Mouse (Mus musculus): ENCODE data around the gene Prrc2b. TPM values are rescaled to one million over a fixed set of nuclear protein-coding genes. Genes with fewer than 3 reads are reported as not detected.

The Prrc2b gene
- 49.5 and 51.7 TPM in 2 replicates for polyA plus RNA-seq (2015; fragmentation: Nextera tagmentation; extraction: Ambion mirVana)

DNA sequence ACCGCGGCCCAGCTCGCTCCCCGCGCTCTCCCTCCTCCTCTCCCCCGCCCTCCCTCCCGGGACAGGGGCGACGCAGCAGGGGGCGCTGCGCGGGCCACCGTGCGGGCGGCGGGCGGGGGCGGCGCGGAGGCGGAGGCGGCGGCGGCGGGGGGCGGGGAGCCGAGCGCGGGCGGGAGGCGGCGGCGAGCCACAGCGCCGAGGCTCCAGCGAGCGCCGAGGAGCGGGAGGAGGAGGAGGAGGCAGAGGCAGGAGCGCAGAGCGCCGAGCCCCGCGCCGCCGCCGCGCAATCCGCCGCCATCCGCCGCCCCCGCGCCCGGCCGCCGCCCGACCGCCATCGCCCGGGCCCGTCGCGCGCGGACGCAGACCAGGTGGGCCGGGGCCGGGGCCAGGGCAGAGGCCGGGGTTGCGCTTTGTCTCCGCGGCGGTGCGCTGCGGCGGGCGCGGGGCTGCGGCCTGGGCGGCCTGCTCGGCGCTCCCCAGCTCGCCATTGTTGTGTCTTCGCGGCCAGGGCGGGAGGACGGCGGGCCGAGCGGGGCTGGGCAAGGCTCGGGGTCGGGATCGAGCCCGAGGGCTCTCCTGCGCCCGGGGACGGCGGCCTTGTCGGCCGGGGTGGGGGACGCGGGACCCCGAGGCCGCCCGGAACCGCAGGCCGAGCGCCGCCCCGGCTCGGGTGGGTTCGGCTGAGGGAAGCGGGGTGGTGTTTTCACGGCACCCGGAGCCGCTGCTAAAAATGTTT, at the start of gene Prrc2b:
Prrc2b (plus strand) TSS at position 159 of the 736 bp plus-strand sequence.
- Histone ChIP-seq H3K9ac (peak within 1 kb of the TSS; percentile 88), H3K4me1 (peaks cover 46% of the 10 kb centered on the region), H3K27me3 (no peaks in the 10 kb centered on the region), H3K27ac (peak within 1 kb of the TSS; percentile 98), H3K9me3 (no peaks in the 10 kb centered on the region), H3K4me3 (peak within 1 kb of the TSS; percentile 81), H3K36me3 (no peaks in the 10 kb centered on the region), H3K4me2 (peak within 1 kb of the TSS; percentile 89)
- under 1% methylated on average over 87 of the region's 117 CpGs for WGBS
- ATAC-seq (ENCODE audit: borderline replicate concordance, extremely low read depth, low FRiP score, low TSS enrichment): peak; percentile 75

DNA sequence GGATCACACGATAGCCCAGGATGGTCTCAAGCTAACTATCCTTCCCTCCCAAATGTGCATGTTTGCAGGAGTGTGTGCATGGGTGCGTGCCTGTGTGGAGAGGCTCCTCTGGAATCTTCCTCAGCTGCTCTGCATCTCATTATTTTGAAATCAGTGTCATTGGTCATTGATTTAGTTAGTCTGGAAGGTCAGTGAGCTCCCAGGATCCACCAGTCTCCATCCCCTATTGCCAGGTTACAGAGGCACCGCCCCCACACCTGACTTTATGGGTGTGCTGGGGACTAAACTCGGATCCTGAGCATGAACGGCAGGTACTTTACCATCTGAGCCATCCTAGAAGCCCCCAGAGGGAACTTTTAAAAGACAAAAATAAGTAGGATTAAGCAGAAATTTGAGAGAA, 47.9 kb upstream of the Prrc2b start:
- Histone ChIP-seq H3K4me1 (no peaks in the 10 kb centered on the region), H3K9me3 (no peaks in the 10 kb centered on the region), H3K36me3 (no peaks in the 10 kb centered on the region), H3K4me3 (no peak overlapping the region), H3K27me3 (no peaks in the 10 kb centered on the region), H3K27ac (no peak overlapping the region), H3K4me2 (no peak overlapping the region), H3K9ac (no peak overlapping the region)
- WGBS: 52% methylated on average over 5 of the region's 5 CpGs
- ATAC-seq (ENCODE audit: borderline replicate concordance, extremely low read depth, low FRiP score, low TSS enrichment): no peak

DNA sequence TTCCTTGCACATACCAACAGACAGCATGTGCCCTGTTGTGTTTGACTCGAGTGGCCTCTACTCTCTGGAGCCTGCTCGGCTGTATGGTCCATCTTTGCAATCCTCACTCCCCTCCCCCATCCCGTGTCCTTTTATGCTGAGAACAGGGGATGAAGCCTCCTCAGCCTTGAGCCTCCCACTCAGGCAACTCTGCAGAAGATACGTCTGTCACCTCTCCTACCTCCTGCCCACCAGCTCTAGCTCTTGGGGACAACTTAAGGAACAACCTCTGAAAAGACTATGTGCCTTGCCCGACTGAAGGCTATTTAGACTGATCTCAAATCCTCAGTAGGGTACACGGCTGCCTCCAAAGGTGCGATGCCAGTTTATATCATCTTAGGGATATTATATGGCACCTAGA, 47.3 kb upstream of the Prrc2b start:
- no peaks in the 10 kb centered on the region for H3K36me3 ChIP-seq
- H3K9ac ChIP-seq: no peak overlapping the region
- no peaks in the 10 kb centered on the region for H3K27me3 ChIP-seq
- no peak overlapping the region for H3K27ac ChIP-seq
- no peak for ATAC-seq (ENCODE audit: borderline replicate concordance, extremely low read depth, low FRiP score, low TSS enrichment)
- no peak overlapping the region for H3K4me2 ChIP-seq
- H3K9me3 ChIP-seq: no peaks in the 10 kb centered on the region
- 63% methylated on average over 7 of the region's 7 CpGs for WGBS
- H3K4me1 ChIP-seq: no peaks in the 10 kb centered on the region
- H3K4me3 ChIP-seq: no peak overlapping the region

DNA sequence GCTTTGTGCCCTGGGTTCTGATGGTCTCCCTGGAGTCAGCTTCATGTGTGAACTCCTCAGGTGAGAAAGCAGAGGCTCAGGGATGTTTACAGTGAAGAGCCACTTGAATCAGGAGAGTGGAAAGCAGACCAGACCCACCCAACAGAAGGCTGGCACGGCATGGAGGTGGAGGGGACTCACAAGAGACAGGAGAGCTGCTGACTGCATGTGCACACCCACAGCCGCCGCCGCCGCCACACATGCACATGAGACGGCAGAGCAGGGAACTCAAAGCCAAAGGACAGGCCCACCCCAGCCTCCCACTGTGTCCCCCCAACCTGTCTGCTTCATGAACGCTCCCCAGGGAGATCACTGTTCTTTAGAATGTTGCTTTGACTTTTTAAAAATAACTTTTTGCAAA, 46.8 kb upstream of the Prrc2b start:
- WGBS: 78% methylated on average over 7 of the region's 7 CpGs
- Histone ChIP-seq H3K4me2 (no peak overlapping the region), H3K9me3 (no peaks in the 10 kb centered on the region), H3K4me1 (no peaks in the 10 kb centered on the region), H3K9ac (no peak overlapping the region), H3K27ac (no peak overlapping the region), H3K36me3 (no peaks in the 10 kb centered on the region), H3K4me3 (no peak overlapping the region), H3K27me3 (no peaks in the 10 kb centered on the region)
- no peak for ATAC-seq (ENCODE audit: borderline replicate concordance, extremely low read depth, low FRiP score, low TSS enrichment)

DNA sequence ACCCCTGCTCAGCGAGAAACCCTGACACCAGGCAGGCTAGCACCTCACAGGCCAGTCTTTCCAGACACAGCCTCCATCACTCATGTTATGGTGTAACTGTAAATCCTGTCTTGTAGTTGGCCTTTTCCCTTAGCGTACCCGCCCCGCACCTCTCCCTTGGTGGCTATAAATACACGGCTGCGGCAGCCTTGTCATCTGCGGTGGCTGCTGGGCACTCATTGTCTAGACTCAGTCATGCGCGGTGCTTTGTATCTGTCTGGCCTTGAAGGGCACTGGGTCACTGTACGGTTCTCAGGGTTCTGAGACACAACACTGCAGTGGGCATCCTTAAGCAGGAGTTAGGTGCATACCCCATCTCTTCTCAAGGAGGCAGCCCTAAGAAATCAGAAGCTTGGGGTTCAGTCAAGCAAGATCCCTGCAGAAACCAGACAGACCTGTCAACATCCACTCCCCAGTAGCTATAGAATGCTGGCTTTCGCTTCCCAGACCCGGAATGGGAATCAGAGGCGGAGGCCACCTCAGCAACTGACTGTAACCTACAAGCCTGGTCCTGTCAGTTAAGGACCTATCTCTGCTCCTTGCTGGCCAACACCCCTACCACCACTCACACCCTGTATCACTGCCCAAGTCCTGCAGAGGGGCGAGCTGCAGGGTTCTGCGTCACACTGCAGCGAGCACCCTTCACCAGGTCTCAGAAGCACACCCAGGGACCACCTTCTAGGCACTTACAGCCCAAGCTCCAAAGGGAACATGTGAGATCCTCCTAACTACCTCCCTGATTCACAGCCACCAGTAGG, 45.6 kb upstream of the Prrc2b start:
- Histone ChIP-seq H3K27ac (no peak overlapping the region), H3K4me2 (no peak overlapping the region), H3K4me1 (no peaks in the 10 kb centered on the region), H3K9me3 (no peaks in the 10 kb centered on the region), H3K9ac (no peak overlapping the region), H3K36me3 (no peaks in the 10 kb centered on the region), H3K4me3 (no peak overlapping the region), H3K27me3 (no peaks in the 10 kb centered on the region)
- no peak for ATAC-seq (ENCODE audit: borderline replicate concordance, extremely low read depth, low FRiP score, low TSS enrichment)
- 72% methylated on average over 16 of the region's 16 CpGs for WGBS

DNA sequence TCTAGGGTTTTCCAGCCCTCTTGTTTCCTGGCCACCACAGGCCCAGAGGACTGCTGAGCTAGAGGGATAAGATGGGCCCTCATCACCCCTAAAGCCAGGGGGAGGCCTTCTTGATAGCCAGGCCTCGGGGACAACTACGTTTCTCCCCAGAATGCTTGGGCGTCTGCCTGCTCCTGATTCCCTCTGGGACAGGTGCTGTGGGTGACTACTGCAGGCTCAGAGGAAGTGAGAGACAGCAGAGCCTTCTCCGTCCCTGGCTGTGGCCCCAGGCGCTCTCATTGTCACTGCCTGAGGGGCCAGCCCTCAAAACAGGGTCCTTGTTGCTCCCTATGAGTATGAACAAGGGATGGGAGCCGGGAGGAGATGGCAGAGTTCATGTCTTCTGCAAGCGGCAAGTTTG, 45.0 kb upstream of the Prrc2b start:
- Histone ChIP-seq H3K36me3 (no peaks in the 10 kb centered on the region), H3K4me1 (no peaks in the 10 kb centered on the region), H3K9me3 (no peaks in the 10 kb centered on the region), H3K4me3 (no peak overlapping the region), H3K27ac (no peak overlapping the region), H3K27me3 (no peaks in the 10 kb centered on the region), H3K4me2 (no peak overlapping the region), H3K9ac (no peak overlapping the region)
- no peak for ATAC-seq (ENCODE audit: borderline replicate concordance, extremely low read depth, low FRiP score, low TSS enrichment)
- WGBS: 69% methylated on average over 7 of the region's 7 CpGs

DNA sequence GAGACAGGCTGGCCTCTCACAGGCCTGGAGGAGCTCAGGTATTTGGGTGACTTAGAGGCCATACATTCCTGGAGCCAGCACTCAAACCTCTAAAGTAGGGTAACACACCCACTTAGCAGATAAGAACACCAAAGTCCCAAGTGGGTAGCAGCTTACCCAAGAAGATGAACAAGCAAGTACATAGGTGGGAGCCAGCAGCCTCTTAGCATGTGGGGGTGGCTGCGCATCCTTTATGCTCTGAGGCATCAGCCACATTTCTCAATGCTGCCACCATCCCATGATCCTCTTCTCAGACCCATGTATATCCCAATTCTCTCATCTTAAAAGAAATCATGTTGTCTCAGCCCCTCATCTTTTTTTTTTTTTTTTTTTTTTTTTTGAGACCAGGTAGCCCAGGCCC, 39.6 kb upstream of the Prrc2b start:
- no peaks in the 10 kb centered on the region for H3K36me3 ChIP-seq
- WGBS: 89% methylated on average over 1 of the region's 1 CpGs
- H3K27me3 ChIP-seq: no peaks in the 10 kb centered on the region
- no peaks in the 10 kb centered on the region for H3K4me1 ChIP-seq
- H3K9me3 ChIP-seq: no peaks in the 10 kb centered on the region
- no peak for ATAC-seq (ENCODE audit: borderline replicate concordance, extremely low read depth, low FRiP score, low TSS enrichment)
- H3K27ac ChIP-seq: no peak overlapping the region
- H3K4me3 ChIP-seq: no peak overlapping the region
- H3K4me2 ChIP-seq: no peak overlapping the region
- no peak overlapping the region for H3K9ac ChIP-seq

DNA sequence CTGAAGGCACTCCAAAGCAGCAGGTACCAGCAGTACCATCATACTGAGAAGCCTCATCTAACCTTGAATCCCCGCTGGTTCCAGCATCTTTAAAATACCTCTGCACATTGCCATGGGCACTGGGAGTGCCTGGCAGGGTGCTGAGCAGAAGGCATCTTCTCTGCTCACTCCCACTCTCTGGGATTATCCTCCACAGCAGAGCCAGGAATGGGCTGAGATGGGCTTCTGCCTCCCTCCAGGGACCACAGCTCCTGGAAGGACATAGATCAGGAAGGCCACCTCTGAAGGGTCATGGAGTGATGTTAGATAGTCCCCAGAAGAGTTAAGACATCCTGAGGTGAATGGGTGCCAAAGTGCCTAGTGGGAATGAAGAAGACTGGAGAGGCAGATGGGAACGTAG, 38.3 kb upstream of the Prrc2b start:
- Histone ChIP-seq H3K4me1 (no peaks in the 10 kb centered on the region), H3K4me3 (no peak overlapping the region), H3K27ac (no peak overlapping the region), H3K9ac (no peak overlapping the region), H3K27me3 (no peaks in the 10 kb centered on the region), H3K4me2 (no peak overlapping the region), H3K36me3 (no peaks in the 10 kb centered on the region), H3K9me3 (no peaks in the 10 kb centered on the region)
- 60% methylated on average over 2 of the region's 2 CpGs for WGBS
- ATAC-seq (ENCODE audit: borderline replicate concordance, extremely low read depth, low FRiP score, low TSS enrichment): no peak

DNA sequence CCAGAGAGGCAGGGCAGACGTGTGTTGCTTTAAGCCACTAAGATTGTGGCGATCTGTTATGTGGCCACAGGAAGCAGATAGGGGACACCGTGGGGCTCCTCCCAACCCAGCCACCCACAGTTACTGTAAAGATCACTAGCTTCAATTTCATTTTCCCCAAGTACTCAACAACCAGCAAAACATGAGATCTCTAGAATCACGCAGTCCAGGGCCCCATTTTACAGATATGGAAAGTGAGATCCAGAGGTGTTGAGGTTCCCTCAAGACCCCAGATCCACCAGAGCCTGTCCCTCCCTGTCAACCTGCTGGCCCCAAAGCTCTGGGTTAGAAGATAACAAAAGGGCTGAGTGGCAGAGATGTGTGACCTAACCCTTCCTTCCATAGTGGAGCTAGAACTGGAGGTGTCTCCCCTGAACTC, 35.0 kb upstream of the Prrc2b start:
- Histone ChIP-seq H3K9ac (no peak overlapping the region), H3K27ac (no peak overlapping the region), H3K9me3 (no peaks in the 10 kb centered on the region), H3K4me2 (no peak overlapping the region), H3K27me3 (no peaks in the 10 kb centered on the region), H3K4me3 (no peak overlapping the region), H3K36me3 (no peaks in the 10 kb centered on the region), H3K4me1 (no peaks in the 10 kb centered on the region)
- ATAC-seq (ENCODE audit: borderline replicate concordance, extremely low read depth, low FRiP score, low TSS enrichment): no peak
- whole genome bisulfite sequencing: 80% methylated on average over 4 of the region's 4 CpGs

DNA sequence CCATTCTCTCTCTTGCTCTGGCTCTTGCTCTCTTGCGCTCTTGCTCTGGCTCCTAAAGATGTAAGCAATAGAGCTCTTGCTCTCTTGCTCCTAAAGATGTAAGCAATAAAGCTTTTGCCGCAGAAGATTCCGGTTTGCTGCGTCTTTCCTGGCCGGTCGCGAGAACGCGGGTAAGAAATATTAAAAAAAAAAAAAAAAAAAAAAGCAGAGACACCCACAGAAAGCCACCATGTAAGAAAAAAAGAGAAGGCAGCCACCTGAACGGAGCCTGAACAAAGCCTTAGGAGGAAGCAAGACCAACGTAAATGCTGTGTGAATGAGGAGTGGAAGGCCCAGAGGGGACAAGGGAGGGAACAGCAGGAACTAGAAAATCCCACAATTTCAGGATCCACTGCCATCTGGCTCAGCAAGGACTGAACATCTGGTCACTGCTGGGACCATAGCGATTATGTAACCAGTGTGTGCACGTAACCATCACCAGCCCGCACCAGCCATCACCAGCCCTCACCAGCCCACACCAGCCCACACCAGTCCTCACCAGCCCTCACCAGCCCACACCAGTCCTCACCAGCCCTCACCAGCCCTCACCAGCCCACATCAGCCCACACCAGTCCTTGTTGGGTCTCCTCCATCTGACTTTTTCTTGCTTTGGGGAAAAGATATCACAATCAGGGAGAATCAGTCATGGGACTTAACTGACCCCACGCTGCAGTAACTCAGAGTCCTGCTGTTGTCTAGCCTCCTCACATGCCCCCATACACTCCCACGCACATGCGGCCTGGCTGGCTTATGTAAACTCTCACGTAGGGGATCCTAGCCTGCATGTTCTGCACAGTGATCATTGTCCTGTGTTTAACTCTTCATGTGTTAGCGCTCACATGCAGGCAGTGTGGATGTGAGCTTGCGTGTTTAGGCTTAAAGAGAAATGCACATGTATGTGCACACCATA, 30.8 kb upstream of the Prrc2b start:
- no peak for ATAC-seq (ENCODE audit: borderline replicate concordance, extremely low read depth, low FRiP score, low TSS enrichment)
- no peak overlapping the region for H3K4me2 ChIP-seq
- WGBS: 85% methylated on average over 20 of the region's 20 CpGs

DNA sequence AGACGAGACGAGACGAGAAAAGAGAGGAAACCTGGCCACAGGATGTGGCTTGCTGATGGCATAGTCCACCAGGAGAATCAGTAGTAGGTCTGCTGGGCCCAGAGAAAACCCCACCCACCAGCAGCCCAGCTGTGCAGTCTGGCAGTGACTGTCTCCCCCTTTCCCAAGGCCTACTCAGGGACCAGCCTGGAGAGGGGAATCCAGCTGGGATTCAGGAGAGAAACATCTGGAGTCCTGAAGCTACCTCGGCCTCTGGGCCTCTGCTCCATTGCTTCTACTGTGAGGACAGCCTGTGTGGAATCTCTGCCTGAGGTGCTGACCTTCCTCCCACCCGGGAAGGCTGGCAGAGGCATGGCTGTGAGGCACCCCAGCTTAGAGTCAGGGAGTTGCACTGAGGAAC, 29.7 kb upstream of the Prrc2b start:
- Histone ChIP-seq H3K4me2 (no peak overlapping the region), H3K36me3 (no peaks in the 10 kb centered on the region), H3K9ac (no peak overlapping the region), H3K4me3 (no peak overlapping the region), H3K27me3 (no peaks in the 10 kb centered on the region), H3K4me1 (no peaks in the 10 kb centered on the region), H3K9me3 (no peaks in the 10 kb centered on the region), H3K27ac (no peak overlapping the region)
- no peak for ATAC-seq (ENCODE audit: borderline replicate concordance, extremely low read depth, low FRiP score, low TSS enrichment)
- WGBS: 58% methylated on average over 5 of the region's 5 CpGs

More for the DNA sequence above, 30.8 kb upstream of the Prrc2b start:
- Histone ChIP-seq H3K36me3 (no peaks in the 10 kb centered on the region), H3K4me1 (no peaks in the 10 kb centered on the region), H3K9me3 (no peaks in the 10 kb centered on the region), H3K27me3 (no peaks in the 10 kb centered on the region), H3K27ac (no peak overlapping the region), H3K9ac (no peak overlapping the region), H3K4me3 (no peak overlapping the region)

Data from lung, embryonic 15.5 days (tissue).